Comparison of ENCODE assay signal across 30 mouse cellular contexts in genomic region chr3:61395382-61395781, GRCm38 (mm10). TPM values are rescaled to one million over a fixed set of nuclear protein-coding genes. Genes with fewer than 3 reads are reported as not detected.
DNase-seq lines count a peak whose midpoint lies in the region; ATAC-seq and TF ChIP-seq lines count a peak whose summit lies in the region.
"Had no signal": no experiment of that assay in that cellular context is flagged by ENCODE, and none has a peak within 500 bp of the region (broad histone marks: within the 10 kb centered on the region; RNA-seq: fewer than 3 reads in every experiment).

No protein-coding gene starts in this region.

- H3K4me1 ChIP-seq in hindbrain, embryonic 12.5 days: 0 out of 2 replicates have a peak, but pooled peaks cover 3% of the 10 kb centered on the region
- H3K4me1 ChIP-seq: embryonic facial prominence, embryonic 13.5 days; embryonic facial prominence, embryonic 15.5 days had no signal

- in situ Hi-C loops in Patski (cut with MboI; ENCODE audit: low pct_unique_long_range_greater_than_20kb): no loop called here

- DNase-seq in 3T3-L1 (ENCODE audit: low read depth, low spot score): peak; percentile 91
- peak; percentile 66 for DNase-seq in Muller cell, postnatal 12 days (ENCODE audit: inconsistent ontology term)
- peak; percentile 89 for DNase-seq in Patski (ENCODE audit: low read depth, low spot score)
- DNase-seq in lung, postnatal 36 days: no peak
- no peak for DNase-seq in ovary, postnatal 10 days (ENCODE audit: low spot score)
- DNase-seq in T-cell, adult 2 months (ENCODE audit: low spot score): no peak
- DNase-seq: adrenal gland, adult 8-10 months; adrenal gland, postnatal 14 days; adrenal gland, postnatal 36 days; cerebellum, adult 11 months; cerebellum, adult 18-20 months; cerebellum, adult 8-10 months; cerebellum, adult 9-11 months; cerebellum, postnatal 14 days; cerebellum, postnatal 36 days; embryo, embryonic 11 days had no signal

- CTCF ChIA-PET in Patski (lab: Charles Lee): interaction anchor here (1.8 to 3.8 kb wide), 2 partner anchors 18 to 24 kb away, joined by 7 to 13 read pairs; no protein-coding TSS in a partner anchor

- H3K4me2 ChIP-seq in hindbrain, embryonic 12.5 days (replicated peaks): no peak overlapping the region
- H3K4me2 ChIP-seq: embryonic facial prominence, embryonic 13.5 days; embryonic facial prominence, embryonic 15.5 days; forebrain, embryonic 12.5 days had no signal

- no peak overlapping the region for H3K9ac ChIP-seq in hindbrain, embryonic 12.5 days
- H3K9ac ChIP-seq: embryonic facial prominence, embryonic 13.5 days; embryonic facial prominence, embryonic 15.5 days; forebrain, embryonic 12.5 days had no signal

- 97% methylated on average over 3 of the region's 3 CpGs for WGBS in macrophage (ENCODE audit: missing documents)
- 93% methylated on average over 3 of the region's 3 CpGs for WGBS in hindbrain, embryonic 12.5 days

- no peak overlapping the region for H3K4me3 ChIP-seq in macrophage (ENCODE audit: inconsistent target)
- no peak overlapping the region for H3K4me3 ChIP-seq in hindbrain, embryonic 12.5 days
- H3K4me3 ChIP-seq: embryonic facial prominence, embryonic 13.5 days; embryonic facial prominence, embryonic 15.5 days; erythroblast, embryonic 14.5 days; forebrain, embryonic 10.5 days; forebrain, embryonic 12.5 days had no signal

- POLR2A ChIA-PET in Patski (lab: Charles Lee): no interaction called here

- H3K79me2 ChIP-seq in macrophage (ENCODE audit: inconsistent target): no peaks in the 10 kb centered on the region

- peak; percentile 99 for ATAC-seq in Patski
- no peak for ATAC-seq in hindbrain, embryonic 12.5 days (ENCODE audit: low FRiP score)
- ATAC-seq: activated CD4-positive, CD25-positive, alpha-beta regulatory T cell, adult 4 months; CD4-positive, CD25-positive, alpha-beta regulatory T cell, adult 4 months; forebrain, embryonic 14.5 days; forebrain, embryonic 16.5 days had no signal

- no peaks in the 10 kb centered on the region for H3K27me3 ChIP-seq in Patski
- no peaks in the 10 kb centered on the region for H3K27me3 ChIP-seq in hindbrain, embryonic 12.5 days
- H3K27me3 ChIP-seq: CH12.LX; embryonic facial prominence, embryonic 13.5 days; embryonic facial prominence, embryonic 15.5 days; forebrain, embryonic 12.5 days had no signal

- no peaks in the 10 kb centered on the region for H3K36me3 ChIP-seq in macrophage (ENCODE audit: inconsistent target)
- no peaks in the 10 kb centered on the region for H3K36me3 ChIP-seq in hindbrain, embryonic 12.5 days
- H3K36me3 ChIP-seq: embryonic facial prominence, embryonic 13.5 days; embryonic facial prominence, embryonic 15.5 days; forebrain, embryonic 10.5 days; forebrain, embryonic 12.5 days; G1E had no signal

- H3K9me3 ChIP-seq in hindbrain, embryonic 12.5 days (replicated peaks): no peaks in the 10 kb centered on the region
- H3K9me3 ChIP-seq: embryonic facial prominence, embryonic 13.5 days; embryonic facial prominence, embryonic 15.5 days; forebrain, embryonic 10.5 days; forebrain, embryonic 12.5 days; G1E had no signal

- TF ChIP-seq CTCF in Patski (IDR thresholded peaks at IDR 0.05): no peak

- peak overlapping the region; percentile 94 for H3K27ac ChIP-seq in macrophage
- H3K27ac ChIP-seq in hindbrain, embryonic 12.5 days: no peak overlapping the region
- H3K27ac ChIP-seq: embryonic facial prominence, embryonic 13.5 days; embryonic facial prominence, embryonic 15.5 days; forebrain, embryonic 10.5 days; forebrain, embryonic 12.5 days had no signal

RNA-seq across cellular contexts. Expression of gene B430305J03Rik, which starts 29.6 kb away (rescaled TPM):
- polyA plus RNA-seq in Patski (2021) (3.2 TPM), macrophage (2018) (1.9 to 4.8 TPM (median 2.3 TPM) in 3 replicates)
- total RNA-seq in macrophage (2018; cell fraction: chromatin; rRNA removed): 10 to 100 TPM in 13 of 26 experiments, 1 to 10 TPM in 13; 2.3 to 22.2 (median 10.4) TPM
- 10 to 100 TPM in 7 of 26 experiments, 1 to 10 TPM in 19; 4.1 to 12.4 (median 8.0) TPM for total RNA-seq in macrophage (2018; cell fraction: cytosol; rRNA removed)
- 10 to 100 TPM in 22 of 26 experiments, 1 to 10 TPM in 4; 6.6 to 32.9 (median 19.3) TPM for total RNA-seq in macrophage (2018; cell fraction: nucleus; rRNA removed)
- polyA plus RNA-seq in hindbrain, embryonic 12.5 days (2016; fragmentation: Nextera tagmentation; extraction: Ambion mirVana): not detected in 2 replicates
- total RNA-seq: adrenal gland, postnatal 14 days; CH12.LX had no signal
- polyA plus RNA-seq: activated CD4-positive, CD25-positive, alpha-beta regulatory T cell, adult 4 months; CD4-positive, CD25-positive, alpha-beta regulatory T cell, adult 4 months; embryonic facial prominence, embryonic 11.5 days; embryonic facial prominence, embryonic 13.5 days; embryonic facial prominence, embryonic 15.5 days; erythroblast, embryonic 14.5 days; forebrain, embryonic 10.5 days; forebrain, embryonic 12.5 days; forebrain, embryonic 14.5 days; forebrain, embryonic 16.5 days had no signal

RNA-seq across cellular contexts. Expression of gene Rap2b, which starts 33.9 kb away (rescaled TPM):
- 8.1 TPM for polyA plus RNA-seq in Patski (2021)
- 100 to 1,000 TPM in 5 of 26 experiments, 10 to 100 TPM in 21; 24.7 to 149 (median 75.7) TPM for total RNA-seq in macrophage (2018; cell fraction: chromatin; rRNA removed)
- 100 to 1,000 TPM in 21 of 26 experiments, 10 to 100 TPM in 5; 83.8 to 180 (median 125) TPM for total RNA-seq in macrophage (2018; cell fraction: cytosol; rRNA removed)
- 100 to 1,000 TPM in 25 of 26 experiments, 10 to 100 TPM in 1; 96.2 to 250 (median 160) TPM for total RNA-seq in macrophage (2018; cell fraction: nucleus; rRNA removed)
- 53.2 to 99.0 TPM (median 56.2 TPM) in 3 replicates for polyA plus RNA-seq in macrophage (2018)
- 15.4 and 17.8 TPM in 2 replicates for polyA plus RNA-seq in hindbrain, embryonic 12.5 days (2016; fragmentation: Nextera tagmentation; extraction: Ambion mirVana)
- total RNA-seq: CH12.LX had no signal

Comparison
In these comparisons a context has a peak if more than half of its experiments do, and no peak if none do; other contexts are left out.
1. DNase-seq: peak in 3T3-L1 (single experiment), Muller cell, postnatal 12 days (single experiment) and Patski (single experiment); none in lung, postnatal 36 days (single experiment), ovary, postnatal 10 days (single experiment) and T-cell, adult 2 months (single experiment).